Mouse (Mus musculus) neural tube, postnatal 0 days (tissue): ENCODE measurements around the gene Srsf12. TPM values are rescaled to one million over a fixed set of nuclear protein-coding genes. Genes with fewer than 3 reads are reported as not detected.

ENCODE experiments used
- polyA plus RNA-seq: library from polyadenylated mRNA; unstranded; fragments of >200 nt; fragmentation: Nextera tagmentation; extraction: Ambion mirVana; gene quantifications from 2 replicates; pipeline ENCODE4 v1.2.1, GENCODE M21; 2015

Gene Srsf12
- polyA plus RNA-seq, result 72.0 and 76.1 TPM in 2 replicates

DNA sequence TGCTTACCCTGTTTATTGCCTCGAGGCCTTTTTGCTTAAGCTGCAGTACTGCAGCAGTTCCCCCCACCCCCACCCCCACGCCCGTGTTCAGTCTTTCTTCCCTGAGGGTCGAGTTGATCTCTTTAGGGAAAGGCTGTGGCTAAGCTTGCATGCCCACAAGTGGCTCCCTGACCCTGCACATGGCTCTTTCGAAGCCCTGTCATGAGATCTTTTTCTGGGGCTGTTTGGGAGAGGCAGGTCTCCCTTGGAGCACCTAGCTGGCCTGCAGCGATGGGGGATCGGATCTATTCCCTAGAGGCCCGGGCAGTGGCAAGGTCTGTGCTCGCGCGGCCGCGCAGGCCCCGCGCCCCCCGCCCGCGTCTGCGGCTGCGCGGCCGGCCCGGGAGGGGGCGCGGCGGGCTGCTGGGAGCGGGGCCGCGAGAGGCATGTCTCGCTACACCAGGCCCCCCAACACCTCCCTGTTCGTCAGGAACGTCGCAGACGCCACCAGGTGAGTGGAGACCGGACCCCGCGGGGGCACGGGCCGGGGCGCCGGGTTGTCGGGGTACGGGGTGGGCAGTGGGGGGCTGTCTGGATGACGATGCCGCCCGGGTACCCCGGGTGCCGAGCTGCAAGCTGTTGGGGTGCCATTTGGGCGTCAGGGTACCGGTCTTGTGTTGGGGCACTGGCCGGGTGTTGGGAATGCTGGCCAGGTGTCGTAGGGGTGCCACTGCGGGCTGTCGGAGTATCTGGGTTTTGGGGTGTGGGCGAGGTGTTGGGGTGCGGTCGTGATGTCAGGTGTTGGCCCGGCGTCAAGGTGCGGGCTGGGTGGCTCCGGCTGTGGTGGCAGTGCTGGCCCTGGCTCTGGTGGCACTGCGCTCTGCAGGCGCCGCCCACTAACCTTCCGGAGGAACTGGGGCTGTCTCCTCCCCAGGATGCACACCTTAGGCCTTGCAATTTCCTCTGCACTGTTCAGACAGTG, at the start of gene Srsf12:
Gene Srsf12 (plus strand): TSS at position 111 of the 961 bp plus-strand sequence.

DNA sequence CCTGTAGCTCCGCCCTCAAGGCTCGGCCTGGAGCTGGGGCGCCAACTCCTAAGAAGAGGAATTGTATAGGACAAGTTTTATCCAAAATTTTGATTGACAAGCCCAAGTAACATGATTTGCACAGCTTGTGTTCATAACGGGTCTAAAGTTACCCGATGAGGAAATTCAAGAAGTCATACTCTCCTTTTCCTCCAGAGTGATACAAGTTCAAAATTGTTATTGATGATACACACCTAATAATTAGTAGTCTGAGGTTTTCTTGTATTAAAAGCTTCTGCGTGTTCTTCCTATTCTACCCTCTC, 19.1 kb upstream of the Srsf12 start, which contains the start of gene Pm20d2:
Gene Pm20d2 (minus strand): TSS at position 3 of the 302 bp plus-strand sequence.

Other genes starting within 250 kb of the Srsf12 start
- gene Rragd, start 226.0 kb upstream of the Srsf12 start, polyA plus RNA-seq, result 39.3 and 45.8 TPM in 2 replicates
- 75.6 and 75.7 TPM in 2 replicates for gene Ube2j1, start 177.6 kb upstream of the Srsf12 start, polyA plus RNA-seq
- 0.14 TPM in 1 of 2 replicates, not detected in the other for gene Gabrr2, start 146.0 kb upstream of the Srsf12 start, polyA plus RNA-seq
- 0.40 and 0.45 TPM in 2 replicates for gene Gabrr1, start 76.5 kb upstream of the Srsf12 start, polyA plus RNA-seq
- 2.2 and 3.5 TPM in 2 replicates for gene Pm20d2, start 19.3 kb upstream of the Srsf12 start, polyA plus RNA-seq
- gene Pnrc1, start 81.2 kb downstream of the Srsf12 start, polyA plus RNA-seq, result 46.0 and 55.5 TPM in 2 replicates
- 12.8 and 13.3 TPM in 2 replicates for gene Rngtt, start 101.3 kb downstream of the Srsf12 start, polyA plus RNA-seq